Mouse (Mus musculus) heart, postnatal 0 days (tissue): ENCODE results near the gene Exoc3l. TPM values are rescaled to one million over a fixed set of nuclear protein-coding genes. Genes with fewer than 3 reads are reported as not detected.

Experiments used
- ATAC-seq: fragments of 200-750 bp; cut with Nextera tagmentation; 2 replicates; pipeline ENCODE4 v1.8.0; 2017; ENCODE audit warnings: low read depth, moderate number of reproducible peaks, moderate library complexity; ENCODE audit not compliant: insufficient read depth
- DNase-seq: peaks from one replicate; pipeline ENCODE4 v3.0.0-alpha.2; 2016; ENCODE audit warnings: low spot score
- H3K27ac ChIP-seq: fragments of 300-500 bp; sonication (generic); 2 replicates; pipeline ENCODE4 v1.5.1; 2014; ENCODE audit warnings: low read depth, mild to moderate bottlenecking
- H3K27me3 ChIP-seq: fragments of 300-500 bp; sonication (generic); 2 replicates; pipeline ENCODE4 v1.6.1; 2014; ENCODE audit warnings: low read length, mixed read lengths; ENCODE audit not compliant: control insufficient read depth, insufficient read depth
- H3K36me3 ChIP-seq: fragments of 300-500 bp; sonication (generic); replicated peaks from 2 replicates; pipeline ENCODE4 v1.6.1; 2014; ENCODE audit warnings: low read length, mixed read lengths; ENCODE audit not compliant: control insufficient read depth, insufficient read depth
- H3K4me1 ChIP-seq: fragments of 300-500 bp; sonication (generic); 2 replicates; pipeline ENCODE4 v1.6.1; 2014; ENCODE audit warnings: antibody characterized with exemption; ENCODE audit not compliant: control insufficient read depth, insufficient read depth
- H3K4me2 ChIP-seq: fragments of 300-500 bp; sonication (generic); 2 replicates; pipeline ENCODE4 v1.6.1; 2014; ENCODE audit warnings: low read depth, mild to moderate bottlenecking, low read length, moderate library complexity
- H3K4me3 ChIP-seq: fragments of 300-500 bp; sonication (generic); 2 replicates; pipeline ENCODE4 v1.5.1; 2014; ENCODE audit warnings: low read depth, low read length
- H3K9ac ChIP-seq: fragments of 300-500 bp; sonication (generic); replicated peaks from 2 replicates; pipeline ENCODE4 v1.6.1; 2014; ENCODE audit warnings: low read depth, low read length, mixed read lengths
- H3K9me3 ChIP-seq: fragments of 300-500 bp; sonication (generic); replicated peaks from 2 replicates; pipeline ENCODE4 v1.6.1; 2016; ENCODE audit warnings: low read length; ENCODE audit not compliant: control insufficient read depth
- CTCF ChIP-seq: IDR thresholded peaks from 2 replicates; pipeline ENCODE4 v1.5.1; 2016; ENCODE audit warnings: antibody characterized with exemption, control low read depth, low read depth
- EP300 ChIP-seq: IDR thresholded peaks from 2 replicates; pipeline ENCODE4 v1.6.1; 2016; ENCODE audit warnings: antibody characterized with exemption, low read depth
- WGBS: fragments of 180-500 bp; shearing (Covaris S2); extraction: QIAGEN DNeasy Blood & Tissue Kit; methylation state at CpG from one replicate; pipeline ENCODE4 v1.1.7; 2014; 5-methylcytosine and 5-hydroxymethylcytosine counted together
- polyA plus RNA-seq: library from polyadenylated mRNA; unstranded; fragments of >200 nt; fragmentation: Nextera tagmentation; extraction: Ambion mirVana; gene quantifications from 2 replicates; pipeline ENCODE4 v1.2.1, GENCODE M21; 2015
- total RNA-seq: library from RNA; depleted of rRNA; stranded (reverse); fragments of >200 nt; gene quantifications from 2 replicates; pipeline ENCODE4 v1.2.3, GENCODE M21; 2014; ENCODE audit warnings: low replicate concordance

The Exoc3l gene
- total and polyA plus RNA-seq, 2 experiments from 2014 or later, result 9.5 to 10.6 TPM

- no peak for TF ChIP-seq CTCF
- TF ChIP-seq EP300, result no peak
- Histone ChIP-seq H3K9ac (no peak overlapping the region), H3K4me3 (no peak overlapping the region), H3K27me3 (no peaks in the 10 kb centered on the region), H3K27ac (no peak overlapping the region), H3K36me3 (peaks cover 84% of the 10 kb centered on the region), H3K9me3 (no peaks in the 10 kb centered on the region), H3K4me2 (no peak overlapping the region), H3K4me1 (peaks cover 7% of the 10 kb centered on the region; the same call in 1 of the 2 replicates)
- ATAC-seq, result no peak
- no peak for DNase-seq
- 91% methylated on average over 22 of the region's 22 CpGs for WGBS
Observed at GRCm38 (mm10) chr8:105331469-105331868, 35.6 kb upstream of the Exoc3l start.

- ATAC-seq (no peak), DNase-seq (no peak)
- Histone ChIP-seq H3K4me1 (peaks cover 13% of the 10 kb centered on the region), H3K9me3 (no peaks in the 10 kb centered on the region), H3K36me3 (peaks cover 72% of the 10 kb centered on the region), H3K9ac (no peak overlapping the region), H3K27ac (no peak overlapping the region), H3K4me2 (no peak overlapping the region), H3K27me3 (no peaks in the 10 kb centered on the region), H3K4me3 (no peak overlapping the region)
- TF ChIP-seq EP300 (no peak), CTCF (no peak)
- 89% methylated on average over 12 of the region's 12 CpGs for WGBS
Observed at GRCm38 (mm10) chr8:105330325-105330724, 34.4 kb upstream of the Exoc3l start.

- peak overlapping the region; percentile 82 for H3K4me2 ChIP-seq
- WGBS, result 28% methylated on average over 6 of the region's 6 CpGs
- H3K4me1 ChIP-seq, result peaks cover 20% of the 10 kb centered on the region
- ATAC-seq (no peak), DNase-seq (no peak)
- H3K9ac ChIP-seq, result peak overlapping the region; percentile 76
- no peaks in the 10 kb centered on the region for H3K27me3 ChIP-seq
- peak overlapping the region; percentile 88 for H3K4me3 ChIP-seq
- TF ChIP-seq CTCF (no peak), EP300 (no peak)
- peak overlapping the region; percentile 80 for H3K27ac ChIP-seq
- H3K36me3 ChIP-seq, result peaks cover 49% of the 10 kb centered on the region
- H3K9me3 ChIP-seq, result no peaks in the 10 kb centered on the region
Observed at GRCm38 (mm10) chr8:105326968-105327367, 31.1 kb upstream of the Exoc3l start.

GRCm38 (mm10) chr8:105326141-105326672, 30.3 kb upstream of the Exoc3l start, which contains the start of the genes Lrrc29 and Tmem208:
Lrrc29 (minus strand) TSS chr8:105326278.
Tmem208 (plus strand) TSS chr8:105326354.
- DNase-seq (peak; percentile 97), ATAC-seq (peak; percentile 92)
- Histone ChIP-seq H3K4me3 (peak within 1 kb of the TSS; percentile 88), H3K27ac (peak within 1 kb of the TSS; percentile 80), H3K36me3 (peaks cover 46% of the 10 kb centered on the region), H3K9me3 (no peaks in the 10 kb centered on the region), H3K27me3 (no peaks in the 10 kb centered on the region), H3K4me2 (peak within 1 kb of the TSS; percentile 82), H3K4me1 (peaks cover 20% of the 10 kb centered on the region), H3K9ac (peak within 1 kb of the TSS; percentile 76)
- no peak for TF ChIP-seq EP300
- peak; percentile 56 for TF ChIP-seq CTCF
- under 1% methylated on average over 36 of the region's 36 CpGs for WGBS

GRCm38 (mm10) chr8:105325641-105326093, 29.8 kb upstream of the Exoc3l start:
- H3K27me3 ChIP-seq, result no peaks in the 10 kb centered on the region
- no peak for DNase-seq
- peaks cover 20% of the 10 kb centered on the region for H3K4me1 ChIP-seq
- peak; percentile 25 for ATAC-seq
- peak overlapping the region; percentile 76 for H3K9ac ChIP-seq
- H3K4me3 ChIP-seq, result peak overlapping the region; percentile 88
- TF ChIP-seq CTCF (no peak), EP300 (no peak)
- H3K36me3 ChIP-seq, result peaks cover 41% of the 10 kb centered on the region
- WGBS, result under 1% methylated on average over 12 of the region's 12 CpGs
- peak overlapping the region; percentile 82 for H3K4me2 ChIP-seq
- H3K27ac ChIP-seq, result peak overlapping the region; percentile 80
- no peaks in the 10 kb centered on the region for H3K9me3 ChIP-seq

GRCm38 (mm10) chr8:105323183-105323582, 27.3 kb upstream of the Exoc3l start:
- H3K27me3 ChIP-seq, result no peaks in the 10 kb centered on the region
- H3K4me1 ChIP-seq, result peaks cover 24% of the 10 kb centered on the region
- no peak overlapping the region for H3K9ac ChIP-seq
- 76% methylated on average over 4 of the region's 4 CpGs for WGBS
- H3K9me3 ChIP-seq, result no peaks in the 10 kb centered on the region
- no peak for TF ChIP-seq EP300
- DNase-seq, result no peak
- H3K4me3 ChIP-seq, result no peak overlapping the region
- peaks cover 27% of the 10 kb centered on the region for H3K36me3 ChIP-seq
- no peak for ATAC-seq
- no peak overlapping the region for H3K27ac ChIP-seq
- no peak overlapping the region for H3K4me2 ChIP-seq
